Mouse (Mus musculus) heart, postnatal 0 days (tissue): Measurements from ENCODE around the gene Sp7. TPM values are rescaled to one million over a fixed set of nuclear protein-coding genes. Genes with fewer than 3 reads are reported as not detected.

Experiments used
- ATAC-seq: fragments of 200-750 bp; cut with Nextera tagmentation; 2 replicates; pipeline ENCODE4 v1.8.0; 2017; ENCODE audit warnings: low read depth, moderate number of reproducible peaks, moderate library complexity; ENCODE audit not compliant: insufficient read depth
- DNase-seq: peaks from one replicate; pipeline ENCODE4 v3.0.0-alpha.2; 2016; ENCODE audit warnings: low spot score
- H3K27ac ChIP-seq: fragments of 300-500 bp; sonication (generic); 2 replicates; pipeline ENCODE4 v1.5.1; 2014; ENCODE audit warnings: low read depth, mild to moderate bottlenecking
- H3K27me3 ChIP-seq: fragments of 300-500 bp; sonication (generic); 2 replicates; pipeline ENCODE4 v1.6.1; 2014; ENCODE audit warnings: low read length, mixed read lengths; ENCODE audit not compliant: control insufficient read depth, insufficient read depth
- H3K36me3 ChIP-seq: fragments of 300-500 bp; sonication (generic); replicated peaks from 2 replicates; pipeline ENCODE4 v1.6.1; 2014; ENCODE audit warnings: low read length, mixed read lengths; ENCODE audit not compliant: control insufficient read depth, insufficient read depth
- H3K4me1 ChIP-seq: fragments of 300-500 bp; sonication (generic); 2 replicates; pipeline ENCODE4 v1.6.1; 2014; ENCODE audit warnings: antibody characterized with exemption; ENCODE audit not compliant: control insufficient read depth, insufficient read depth
- H3K4me2 ChIP-seq: fragments of 300-500 bp; sonication (generic); 2 replicates; pipeline ENCODE4 v1.6.1; 2014; ENCODE audit warnings: low read depth, mild to moderate bottlenecking, low read length, moderate library complexity
- H3K4me3 ChIP-seq: fragments of 300-500 bp; sonication (generic); 2 replicates; pipeline ENCODE4 v1.5.1; 2014; ENCODE audit warnings: low read depth, low read length
- H3K9ac ChIP-seq: fragments of 300-500 bp; sonication (generic); replicated peaks from 2 replicates; pipeline ENCODE4 v1.6.1; 2014; ENCODE audit warnings: low read depth, low read length, mixed read lengths
- H3K9me3 ChIP-seq: fragments of 300-500 bp; sonication (generic); replicated peaks from 2 replicates; pipeline ENCODE4 v1.6.1; 2016; ENCODE audit warnings: low read length; ENCODE audit not compliant: control insufficient read depth
- CTCF ChIP-seq: IDR thresholded peaks from 2 replicates; pipeline ENCODE4 v1.5.1; 2016; ENCODE audit warnings: antibody characterized with exemption, control low read depth, low read depth
- EP300 ChIP-seq: IDR thresholded peaks from 2 replicates; pipeline ENCODE4 v1.6.1; 2016; ENCODE audit warnings: antibody characterized with exemption, low read depth
- WGBS: fragments of 180-500 bp; shearing (Covaris S2); extraction: QIAGEN DNeasy Blood & Tissue Kit; methylation state at CpG from one replicate; pipeline ENCODE4 v1.1.7; 2014; 5-methylcytosine and 5-hydroxymethylcytosine counted together
- polyA plus RNA-seq: library from polyadenylated mRNA; unstranded; fragments of >200 nt; fragmentation: Nextera tagmentation; extraction: Ambion mirVana; gene quantifications from 2 replicates; pipeline ENCODE4 v1.2.1, GENCODE M21; 2015
- total RNA-seq: library from RNA; depleted of rRNA; stranded (reverse); fragments of >200 nt; gene quantifications from 2 replicates; pipeline ENCODE4 v1.2.3, GENCODE M21; 2014; ENCODE audit warnings: low replicate concordance

Sp7 gene
- total and polyA plus RNA-seq, 2 experiments from 2014 or later: not detected

DNA sequence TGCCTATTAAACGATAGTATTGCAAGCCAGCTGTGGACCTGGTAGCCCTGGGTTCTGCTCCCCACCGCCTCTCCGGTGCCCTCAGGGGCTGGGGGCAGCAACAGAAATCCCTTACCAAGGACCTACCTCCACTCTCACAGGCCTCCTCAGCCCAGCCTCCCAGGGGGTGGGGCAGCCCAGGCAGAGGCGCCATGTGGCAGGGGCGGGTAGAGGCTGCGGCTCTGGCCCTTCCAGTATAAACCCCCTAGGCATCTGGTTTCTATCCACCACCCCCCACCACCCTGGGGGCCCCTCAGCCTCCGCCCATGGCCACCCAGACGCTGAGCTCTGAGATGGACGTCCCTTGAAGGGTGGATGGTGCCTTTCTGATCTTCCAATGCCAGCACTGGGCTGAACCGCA, 3.7 kb upstream of the Sp7 start:
- no peak overlapping the region for H3K27ac ChIP-seq
- ATAC-seq (no peak), DNase-seq (no peak)
- peaks cover 4% of the 10 kb centered on the region; the same call in 1 of the 2 replicates for H3K4me1 ChIP-seq
- H3K36me3 ChIP-seq: no peaks in the 10 kb centered on the region
- 16% methylated on average over 10 of the region's 10 CpGs for WGBS
- H3K9ac ChIP-seq: no peak overlapping the region
- TF ChIP-seq CTCF (no peak), EP300 (no peak)
- no peak overlapping the region for H3K4me2 ChIP-seq
- no peaks in the 10 kb centered on the region for H3K9me3 ChIP-seq
- H3K27me3 ChIP-seq: peaks cover 16% of the 10 kb centered on the region; the same call in 1 of the 2 replicates
- no peak overlapping the region for H3K4me3 ChIP-seq

DNA sequence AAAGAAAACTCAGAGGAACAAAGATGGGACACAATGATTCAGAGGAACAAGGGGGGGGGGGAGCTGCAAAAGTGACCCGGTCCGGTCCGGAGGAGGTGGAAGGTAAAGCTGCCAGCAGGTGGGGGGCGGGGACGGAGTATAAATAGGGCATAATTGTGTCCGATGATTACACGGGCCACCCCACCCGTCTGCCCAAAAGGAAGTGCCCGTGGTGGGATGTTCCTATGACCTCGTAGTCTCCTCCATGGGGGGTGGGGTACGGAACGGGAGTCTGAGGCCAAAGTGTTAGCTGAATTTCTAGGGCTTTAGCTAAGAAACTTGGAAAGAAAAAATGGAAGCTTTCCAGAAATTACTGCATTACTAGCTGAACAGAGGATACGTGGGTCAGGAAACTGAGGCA, 3.0 kb upstream of the Sp7 start:
- Histone ChIP-seq H3K4me2 (peak overlapping the region; percentile 28), H3K36me3 (no peaks in the 10 kb centered on the region), H3K27ac (no peak overlapping the region), H3K4me1 (peaks cover 4% of the 10 kb centered on the region; the same call in 1 of the 2 replicates), H3K9ac (no peak overlapping the region), H3K9me3 (no peaks in the 10 kb centered on the region), H3K4me3 (no peak overlapping the region), H3K27me3 (peaks cover 22% of the 10 kb centered on the region)
- DNase-seq: no peak
- TF ChIP-seq CTCF (no peak), EP300 (no peak)
- WGBS: 14% methylated on average over 13 of the region's 13 CpGs
- ATAC-seq: no peak

DNA sequence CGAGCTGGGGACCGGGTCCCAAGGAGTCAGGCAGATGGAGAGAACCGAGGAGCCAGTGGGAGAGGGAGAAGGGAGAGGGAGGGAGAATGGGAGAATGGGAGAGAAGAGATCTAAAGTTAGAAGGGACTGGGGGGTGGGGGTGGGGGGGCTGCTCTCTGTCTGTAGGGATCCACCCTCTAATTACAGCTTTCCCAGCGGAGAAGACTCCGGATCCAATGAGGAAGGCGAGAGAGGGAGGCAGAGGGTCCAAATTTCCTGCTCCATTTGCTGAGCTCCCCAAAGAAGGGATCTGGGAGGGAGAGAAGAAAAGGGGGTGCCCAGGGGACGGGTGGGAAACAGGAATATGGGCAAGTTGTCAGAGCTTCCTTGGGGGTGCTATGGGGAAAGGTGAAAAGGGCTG, 744 bp downstream of the Sp7 start:
- whole genome bisulfite sequencing: 12% methylated on average over 7 of the region's 7 CpGs
- Histone ChIP-seq H3K4me2 (peak overlapping the region; percentile 21), H3K4me3 (peak overlapping the region; percentile 24; the same call in 1 of the 2 replicates), H3K27ac (no peak overlapping the region), H3K27me3 (peaks cover 33% of the 10 kb centered on the region), H3K36me3 (no peaks in the 10 kb centered on the region), H3K9me3 (no peaks in the 10 kb centered on the region), H3K4me1 (peaks cover 8% of the 10 kb centered on the region; the same call in 1 of the 2 replicates), H3K9ac (no peak overlapping the region)
- no peak for ATAC-seq
- DNase-seq: no peak
- TF ChIP-seq EP300: no peak
- no peak for TF ChIP-seq CTCF

DNA sequence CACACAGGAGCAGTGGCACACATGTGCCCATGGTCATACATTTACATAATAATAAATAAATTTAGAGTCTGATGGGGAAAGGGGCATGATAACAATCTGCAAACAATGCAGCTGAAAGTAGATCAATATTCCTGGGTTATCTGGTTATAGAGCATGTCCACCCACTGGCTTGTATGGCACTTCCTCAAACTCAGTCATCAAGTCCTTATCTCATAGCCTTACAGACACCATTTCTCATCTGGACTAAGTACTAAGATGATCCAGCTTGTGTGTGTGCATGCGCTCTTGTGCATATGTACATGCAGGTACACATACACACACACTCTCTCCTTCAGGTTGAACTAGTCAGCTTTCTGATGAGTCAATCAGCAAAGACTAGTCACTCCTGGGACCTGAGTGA, 2.3 kb downstream of the Sp7 start:
- Histone ChIP-seq H3K27me3 (peaks cover 40% of the 10 kb centered on the region), H3K4me1 (0 out of 2 replicates have a peak, but pooled peaks cover 5% of the 10 kb centered on the region), H3K4me2 (no peak overlapping the region), H3K9ac (no peak overlapping the region), H3K4me3 (no peak overlapping the region), H3K36me3 (no peaks in the 10 kb centered on the region), H3K27ac (no peak overlapping the region), H3K9me3 (no peaks in the 10 kb centered on the region)
- WGBS: 97% methylated on average over 1 of the region's 1 CpGs
- ATAC-seq (no peak), DNase-seq (no peak)
- TF ChIP-seq CTCF (no peak), EP300 (no peak)

DNA sequence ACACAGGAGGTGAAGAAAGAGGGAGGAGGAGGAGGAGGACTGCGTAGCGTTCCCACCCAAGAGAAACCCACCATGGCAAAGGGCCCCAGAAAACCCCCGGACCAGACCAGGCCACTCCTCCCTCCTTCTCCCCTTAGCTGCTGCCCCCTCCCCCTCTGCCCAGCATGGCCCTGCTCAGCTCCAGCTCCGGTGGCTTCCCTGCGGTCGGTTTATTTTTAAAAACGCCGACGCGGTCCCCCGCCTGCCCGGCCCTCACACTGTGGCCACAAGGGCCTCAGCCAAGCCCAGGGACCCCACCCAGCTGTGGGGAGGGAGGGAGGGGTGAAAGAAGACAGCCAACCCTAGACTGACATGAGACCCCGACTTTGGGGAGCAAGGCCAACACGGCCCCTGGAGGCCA, 4.3 kb downstream of the Sp7 start:
- no peaks in the 10 kb centered on the region for H3K9me3 ChIP-seq
- ATAC-seq (peak; percentile 40; the same call in 1 of the 2 replicates), DNase-seq (no peak)
- H3K27me3 ChIP-seq: peaks cover 60% of the 10 kb centered on the region
- peak overlapping the region; percentile 22; the same call in 1 of the 2 replicates for H3K4me3 ChIP-seq
- no peak overlapping the region for H3K27ac ChIP-seq
- H3K4me2 ChIP-seq: peak overlapping the region; percentile 54
- H3K36me3 ChIP-seq: no peaks in the 10 kb centered on the region
- WGBS: 5% methylated on average over 14 of the region's 14 CpGs
- peak overlapping the region; percentile 46 for H3K9ac ChIP-seq
- H3K4me1 ChIP-seq: 0 out of 2 replicates have a peak, but pooled peaks cover 5% of the 10 kb centered on the region
- no peak for TF ChIP-seq CTCF

DNA sequence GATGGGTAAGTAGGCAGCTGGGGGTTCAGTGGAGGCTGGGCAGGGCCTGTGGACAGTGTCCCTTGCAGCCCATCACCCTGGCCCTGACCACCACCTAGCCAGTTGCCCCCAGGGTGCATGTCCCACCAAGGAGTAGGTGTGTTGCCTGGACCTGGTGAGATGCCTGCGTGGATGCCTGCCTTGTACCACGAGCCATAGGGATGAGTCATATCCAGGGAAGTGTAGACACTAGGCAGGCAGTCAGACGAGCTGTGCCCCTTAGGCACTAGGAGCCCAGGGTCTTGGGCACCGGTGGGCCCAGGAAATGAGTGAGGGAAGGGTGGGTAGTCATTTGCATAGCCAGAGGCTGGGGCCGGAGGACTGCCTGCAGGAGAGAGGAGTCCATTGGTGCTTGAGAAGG, 8.1 kb downstream of the Sp7 start:
- H3K27me3 ChIP-seq: peaks cover 49% of the 10 kb centered on the region
- ATAC-seq (no peak), DNase-seq (no peak)
- WGBS: 25% methylated on average over 5 of the region's 5 CpGs
- H3K9me3 ChIP-seq: no peaks in the 10 kb centered on the region
- H3K4me2 ChIP-seq: no peak overlapping the region
- no peak overlapping the region for H3K27ac ChIP-seq
- TF ChIP-seq CTCF: no peak
- no peak for TF ChIP-seq EP300
- peaks cover 15% of the 10 kb centered on the region; the same call in 1 of the 2 replicates for H3K4me1 ChIP-seq
- H3K9ac ChIP-seq: no peak overlapping the region
- H3K4me3 ChIP-seq: no peak overlapping the region
- H3K36me3 ChIP-seq: no peaks in the 10 kb centered on the region
